Mouse (Mus musculus) T-cell, adult 2 months (primary cell): ENCODE data around the gene Olfr1162.
"Not testable (repeated sequence)": the region's sequence is repeated elsewhere in the genome, so short reads cannot be mapped to it uniquely, and the experiment has no call there.

Source experiments
- DNase-seq: peaks from one replicate; pipeline ENCODE4 v3.0.0; 2022; ENCODE audit warnings: low spot score

The Olfr1162 gene

DNA sequence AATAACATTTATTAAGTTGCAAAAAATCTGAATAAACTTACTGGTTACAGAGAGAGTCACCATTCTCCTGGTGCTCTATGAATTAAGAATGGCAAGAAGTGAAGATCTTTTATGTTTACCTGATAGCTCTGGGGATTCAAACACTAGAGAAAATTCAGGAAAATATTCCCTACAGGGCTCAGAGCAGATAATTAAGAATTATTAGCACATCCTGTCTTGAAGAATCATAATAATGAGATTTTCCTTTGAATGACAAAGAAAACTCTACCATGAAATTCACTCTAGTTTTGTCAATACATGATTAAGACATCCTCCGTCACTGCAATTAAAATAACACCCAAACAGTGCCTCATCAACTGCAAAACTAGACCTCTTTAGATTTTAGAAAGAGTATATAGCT, at the start of gene Olfr1162:
Olfr1162 (minus strand) TSS at position 101 of the 400 bp plus-strand sequence.
- DNase-seq, result no peak

- no peak for DNase-seq
Observed at GRCm38 (mm10) chr2:88093866-88094265, 42.9 kb upstream of the Olfr1162 start, which contains the start of gene Olfr1164. Gene Olfr1164 (minus strand): TSS chr2:88093966.

DNA sequence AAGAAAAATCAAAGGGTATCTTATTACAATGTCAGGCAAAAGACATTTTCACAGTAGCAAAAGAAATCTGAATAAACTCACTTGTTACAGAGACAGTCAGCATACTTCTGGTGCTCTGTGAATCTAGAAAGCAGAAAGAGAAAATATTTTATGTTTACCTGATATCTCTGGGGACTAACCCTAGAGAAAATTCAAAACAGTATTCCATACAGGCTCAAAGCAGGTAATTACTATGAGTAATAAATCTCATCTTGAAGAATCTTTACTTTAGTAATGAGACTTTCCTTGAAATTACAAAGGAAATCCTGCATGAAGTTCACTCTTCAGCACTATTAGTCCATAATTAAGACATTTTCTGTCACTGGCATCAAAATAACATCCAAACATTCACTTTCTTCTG, 20.8 kb upstream of the Olfr1162 start, which contains the start of gene Olfr1163:
Olfr1163 (minus strand) TSS at position 101 of the 400 bp plus-strand sequence.
- no peak for DNase-seq

DNA sequence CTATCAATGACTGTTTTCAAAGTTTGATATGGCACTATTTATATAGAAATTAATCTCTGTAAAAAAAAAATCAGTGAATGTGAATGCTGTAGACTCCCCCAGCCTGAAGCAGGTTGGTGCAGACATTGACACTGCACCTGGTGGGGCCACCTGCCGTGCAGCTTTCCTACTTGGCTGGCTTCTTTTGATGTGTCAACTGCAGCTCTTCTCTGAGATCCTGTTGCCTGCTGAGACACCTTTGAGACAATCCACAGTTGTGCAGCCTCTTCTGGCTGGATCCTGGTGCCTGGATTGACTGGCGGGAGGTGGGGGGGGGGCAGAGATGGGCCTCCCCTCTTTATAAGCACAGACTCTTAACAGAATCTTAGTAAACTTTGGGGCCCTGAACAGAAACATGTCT, 12.7 kb upstream of the Olfr1162 start:
- DNase-seq, result no peak

GRCm38 (mm10) chr2:88037599-88037998, 13.3 kb downstream of the Olfr1162 start, which contains the start of gene Olfr73:
Gene Olfr73 (minus strand): TSS chr2:88037699.
- no peak for DNase-seq

GRCm38 (mm10) chr2:88022474-88022873, 28.5 kb downstream of the Olfr1162 start, which contains the start of gene Olfr1161:
Gene Olfr1161 (plus strand): TSS chr2:88022774.
- not testable (repeated sequence) for DNase-seq

- DNase-seq, result no peak
Observed at GRCm38 (mm10) chr2:88007515-88008318, 43.2 kb downstream of the Olfr1162 start, which contains the start of gene Olfr1160. Gene Olfr1160 (minus strand): TSS chr2:88008268.
